Mouse (Mus musculus) olfactory bulb, adult 2 months (tissue): ENCODE data around the gene Defb28.

Experiments
- CTCF ChIP-seq: fragments of 200-500 bp; IDR thresholded peaks from 2 replicates; pipeline ENCODE4 v1.5.1; 2012; ENCODE audit warnings: low read depth, mild to moderate bottlenecking, low read length, moderate library complexity; ENCODE audit not compliant: insufficient read depth
- POLR2A ChIP-seq: fragments of 200-500 bp; IDR thresholded peaks from 2 replicates; pipeline ENCODE4 v1.6.1; 2012; ENCODE audit warnings: mild to moderate bottlenecking, low read depth, low read length, moderate library complexity; ENCODE audit not compliant: insufficient read depth

DNA sequence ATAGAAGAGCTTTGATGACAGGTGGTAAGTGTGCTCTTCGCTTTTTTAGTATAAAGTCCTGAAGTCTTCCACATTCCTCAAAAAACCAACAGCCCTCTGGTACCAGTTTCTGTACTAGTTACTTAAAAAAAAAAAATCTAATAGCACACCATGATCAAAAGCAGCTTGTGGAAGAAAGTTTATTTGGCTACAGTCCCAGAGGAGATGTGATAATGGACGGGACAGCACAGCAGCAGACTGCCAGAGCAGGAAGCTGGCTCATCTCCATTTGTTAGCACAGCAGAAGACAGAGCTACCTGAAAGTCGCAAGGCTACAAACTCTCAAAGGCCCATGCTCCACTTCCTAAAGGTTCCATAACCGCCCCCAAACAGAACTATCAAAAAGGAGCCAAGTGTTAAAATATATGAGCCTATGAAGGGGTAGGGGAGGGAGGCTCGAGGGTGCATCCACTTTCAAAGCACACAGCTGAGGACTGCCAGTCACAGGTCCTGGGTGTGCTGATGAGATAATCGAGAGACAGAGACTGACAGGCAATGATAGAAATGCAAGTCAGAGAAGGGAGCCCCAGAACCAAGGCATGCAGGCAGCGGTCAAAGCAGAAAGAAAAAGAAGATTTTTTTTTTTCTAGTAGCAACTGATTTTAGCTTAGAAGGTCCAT is 17.7 kb upstream of the Defb28 start:
- TF ChIP-seq CTCF (no peak), POLR2A (no peak)
